Mouse (Mus musculus) C2C12 (cell line): ENCODE data around the gene Cabin1.

Experiments
- CTCF ChIP-seq: IDR thresholded peaks from one replicate; pipeline ENCODE4 v1.5.1; 2011; ENCODE audit not compliant: control insufficient read depth, insufficient read depth, insufficient read length
- MYOD1 ChIP-seq: IDR thresholded peaks from one replicate; pipeline ENCODE4 v1.6.1; 2011; ENCODE audit warnings: low read depth; ENCODE audit not compliant: control insufficient read depth, insufficient read length
- MYOG ChIP-seq: IDR thresholded peaks from one replicate; pipeline ENCODE4 v1.6.1; 2011; ENCODE audit not compliant: control insufficient read depth, insufficient read length; ENCODE audit errors: extremely low read depth
- USF1 ChIP-seq: IDR thresholded peaks from one replicate; pipeline ENCODE4 v1.6.1; 2011; ENCODE audit warnings: low read depth, mild to moderate bottlenecking, control low read depth, moderate library complexity

- TF ChIP-seq CTCF (no peak), MYOG (no peak), MYOD1 (no peak), USF1 (no peak)
Measured at GRCm38 (mm10) chr10:75667911-75668270, 96.2 kb downstream of the Cabin1 start.
